Mouse (Mus musculus) naive thymus-derived CD4-positive, alpha-beta T cell, adult 5 months (primary cell): ENCODE results near the gene Ubqln1. TPM values are rescaled to one million over a fixed set of nuclear protein-coding genes. Genes with fewer than 3 reads are reported as not detected.

Experiments
- polyA plus RNA-seq: library from polyadenylated mRNA; unstranded; fragments of 100-300 nt; shearing (Covaris generic); gene quantifications from one replicate; pipeline ENCODE4 v1.2.1, GENCODE M21; 2017

The Ubqln1 gene
- 187 TPM for polyA plus RNA-seq

DNA sequence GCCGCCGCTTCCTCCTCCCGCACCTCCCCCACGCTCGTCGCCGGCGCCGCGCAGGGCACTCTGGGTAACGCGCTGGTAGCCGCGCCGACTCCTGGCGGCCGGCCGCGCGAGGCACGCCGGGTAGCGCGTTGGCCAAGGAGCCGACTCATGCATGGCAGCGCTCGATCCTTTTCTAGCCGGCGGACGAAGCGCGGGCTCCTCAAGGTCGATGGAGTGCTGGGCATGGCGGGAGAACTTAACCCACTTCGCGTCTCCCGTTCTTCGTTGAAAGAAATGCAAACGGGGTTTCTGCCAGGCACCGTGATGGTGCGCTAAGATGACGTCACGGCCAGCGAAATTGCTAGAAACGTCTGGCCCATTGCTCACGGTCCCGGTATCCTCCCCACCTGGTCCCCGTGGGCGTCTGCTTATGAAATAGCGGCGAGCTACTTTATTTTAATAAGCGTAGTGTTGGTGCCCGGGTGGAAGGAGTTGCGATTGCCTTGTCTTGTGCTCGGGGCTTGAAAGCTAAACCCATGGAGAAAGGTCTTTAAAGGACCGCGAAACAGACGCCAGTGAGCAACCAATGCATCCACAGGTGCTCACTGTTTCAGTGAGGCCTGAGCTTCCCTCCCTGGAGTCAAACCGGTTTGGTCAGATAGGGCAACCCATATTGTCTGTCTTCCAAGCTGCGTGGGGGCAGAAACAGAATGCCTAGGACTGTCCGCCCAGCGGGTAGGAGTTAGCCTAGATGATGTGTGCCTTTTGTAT is at the start of gene Ubqln1:
Gene Ubqln1, minus strand, starts transcription at position 62 of the 750 bp plus-strand sequence.

DNA sequence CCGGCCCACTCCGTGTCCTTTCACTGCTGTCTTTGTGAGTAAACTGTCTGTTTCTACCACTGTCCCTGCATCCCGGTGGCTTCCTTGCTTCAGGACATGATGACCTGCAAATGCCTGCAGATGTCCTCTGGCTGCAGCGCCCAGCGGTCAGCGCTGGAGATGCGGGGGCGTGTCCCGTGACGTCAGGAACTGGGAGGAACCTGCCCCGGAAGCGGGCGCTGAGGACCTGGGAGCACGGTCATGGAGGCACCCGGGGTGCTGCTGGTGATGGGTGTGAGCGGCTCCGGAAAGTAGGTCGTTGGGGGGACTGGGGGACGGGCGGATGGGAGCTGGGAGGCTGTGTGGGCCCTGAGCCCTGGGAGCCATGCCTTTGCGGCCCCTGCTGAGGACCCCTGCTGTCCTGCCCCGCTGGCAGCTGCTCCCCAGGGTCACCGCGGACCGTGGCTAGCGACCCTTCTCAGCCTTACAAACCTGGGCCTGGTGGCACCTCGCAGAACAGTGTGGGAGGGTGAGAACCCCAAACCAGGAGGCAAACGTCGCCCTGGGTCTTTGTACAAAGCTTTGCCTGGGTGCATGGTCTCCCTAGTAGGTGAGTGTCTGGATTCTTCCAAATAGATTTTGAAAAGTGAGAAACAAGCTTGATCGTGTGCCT is 57.9 kb downstream of the Ubqln1 start, which contains the start of gene Idnk:
Gene Idnk, plus strand, starts transcription at position 203 of the 652 bp plus-strand sequence.

GRCm38 (mm10) chr13:58128396-58128767 is 87.1 kb downstream of the Ubqln1 start, which contains the start of gene Hnrnpa0:
Gene Hnrnpa0 (minus strand): TSS chr13:58128556.

Other genes with a start within 250 kb of the Ubqln1 start
- 2.8 TPM for gene Klhl3, start 102.1 kb downstream of the Ubqln1 start, polyA plus RNA-seq
- 74.7 TPM for gene Hnrnpa0, start 87.1 kb downstream of the Ubqln1 start, polyA plus RNA-seq
- gene Idnk, start 58.0 kb downstream of the Ubqln1 start, polyA plus RNA-seq = 138 TPM
- 1.1 TPM for gene Gkap1, start 60.0 kb upstream of the Ubqln1 start, polyA plus RNA-seq
- gene Kif27, start 143.5 kb upstream of the Ubqln1 start, polyA plus RNA-seq = not detected
- gene 2210016F16Rik, start 169.6 kb upstream of the Ubqln1 start, polyA plus RNA-seq = 15.4 TPM
- 40.5 TPM for gene Rmi1, start 186.6 kb upstream of the Ubqln1 start, polyA plus RNA-seq
- 1,952 TPM for gene Hnrnpk, start 187.7 kb upstream of the Ubqln1 start, polyA plus RNA-seq